Mouse (Mus musculus): ENCODE measurements at regions not wholly inside any gene's neighbourhood (a gene's known extent, or its start where the extent isn't known, plus 50 kb on each side); places are given as distances from the start of the nearest gene placed in this dataset.

DNA sequence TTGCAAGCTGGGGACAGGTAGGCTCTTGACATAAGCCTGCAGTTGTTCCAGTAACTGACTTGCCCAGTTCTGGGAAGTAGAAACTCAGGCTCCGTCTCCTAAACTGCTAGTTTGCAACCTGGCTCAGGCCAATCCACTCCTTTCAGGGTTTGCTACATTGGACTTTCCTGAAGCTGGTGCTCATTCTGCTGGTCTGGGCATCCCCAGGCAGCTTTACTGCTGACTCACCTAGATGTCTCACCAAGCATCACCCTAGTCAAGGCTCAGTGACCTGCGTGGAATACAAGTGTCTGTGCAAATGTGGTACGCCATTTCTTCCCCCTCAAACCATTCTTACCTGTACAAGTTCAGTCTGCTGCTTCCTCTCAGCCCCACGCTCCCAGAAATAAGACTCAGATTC lies 110.8 kb downstream of the Qrsl1 start:
- Histone ChIP-seq H3K4me3 (replicated peaks; ENCODE audit: control insufficient read depth, low read depth, low read length) (no peak overlapping the region), H3K4me1 (ENCODE audit: control insufficient read depth, insufficient read depth, low read length) (peaks cover 4% of the 10 kb centered on the region; the same call in 1 of the 2 replicates), H3K27ac (ENCODE audit: control insufficient read depth, insufficient read depth, low read depth, low read length, poor library complexity) (no peak overlapping the region)
- TF ChIP-seq CTCF (IDR thresholded peaks at IDR 0.05; ENCODE audit: control insufficient read depth, insufficient read depth, low read length), result no peak
- TF ChIP-seq POLR2A (IDR thresholded peaks at IDR 0.05; ENCODE audit: borderline replicate concordance, control insufficient read depth, low read depth, low read length), result no peak
- WGBS, result 78% methylated on average over 4 of the region's 4 CpGs

DNA sequence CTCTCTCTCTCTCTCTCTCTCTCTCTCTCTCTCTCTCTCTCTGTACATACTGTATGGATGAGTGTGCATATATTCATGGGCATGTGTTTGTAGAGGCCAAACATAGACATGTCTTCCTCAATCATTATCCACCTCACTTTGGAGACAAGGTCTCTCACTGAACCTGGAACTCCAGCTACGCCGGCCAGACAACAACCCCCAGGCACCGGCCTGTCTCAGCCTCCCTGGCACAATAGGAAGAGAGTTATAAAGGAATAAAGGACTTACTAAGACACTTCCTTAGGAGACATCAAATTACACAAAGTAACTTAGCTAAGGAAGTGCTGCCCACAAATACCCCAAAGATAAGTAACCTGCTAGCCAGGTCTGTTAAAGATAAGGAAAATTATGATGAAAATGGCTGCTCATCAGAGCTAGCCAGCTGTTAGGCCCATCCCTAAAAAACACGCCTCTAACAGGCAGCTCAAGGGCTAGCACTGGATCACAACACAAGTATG lies 110.0 kb downstream of the Qrsl1 start:
- Histone ChIP-seq H3K27ac (ENCODE audit: control insufficient read depth, insufficient read depth, low read depth, low read length, poor library complexity) (peak overlapping the region; percentile 95), H3K4me3 (replicated peaks; ENCODE audit: control insufficient read depth, low read depth, low read length) (no peak overlapping the region), H3K4me1 (ENCODE audit: control insufficient read depth, insufficient read depth, low read length) (peaks cover 4% of the 10 kb centered on the region; the same call in 1 of the 2 replicates)
- no peak for TF ChIP-seq POLR2A (IDR thresholded peaks at IDR 0.05; ENCODE audit: borderline replicate concordance, control insufficient read depth, low read depth, low read length)
- TF ChIP-seq CTCF (IDR thresholded peaks at IDR 0.05; ENCODE audit: control insufficient read depth, insufficient read depth, low read length), result no peak
- 70% methylated on average over 4 of the region's 4 CpGs for WGBS

DNA sequence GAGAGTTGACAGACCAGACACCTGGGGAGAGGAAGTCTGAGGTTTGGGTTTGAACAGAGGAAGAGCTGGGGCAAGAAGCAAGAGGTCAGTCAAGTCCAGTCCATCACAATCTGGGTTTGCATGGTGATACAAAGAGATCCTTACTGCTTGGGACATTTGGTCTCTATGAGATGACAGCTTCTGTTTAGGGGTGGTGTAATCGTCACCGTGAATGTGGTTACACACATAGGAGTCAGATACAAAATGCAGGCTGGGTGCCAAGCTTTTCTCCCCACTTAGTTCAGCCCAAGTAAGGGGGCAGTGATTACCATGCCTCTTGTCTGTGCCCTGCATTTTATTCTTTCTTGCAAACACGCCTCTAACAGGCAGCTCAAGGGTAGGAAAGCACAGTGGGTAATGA lies 108.9 kb downstream of the Qrsl1 start:
- H3K27ac ChIP-seq (ENCODE audit: control insufficient read depth, insufficient read depth, low read depth, low read length, poor library complexity), result 0 out of 2 replicates have a peak overlapping the region, but pooled peaks have one; percentile 29
- TF ChIP-seq CTCF (IDR thresholded peaks at IDR 0.05; ENCODE audit: control insufficient read depth, insufficient read depth, low read length) (no peak), POLR2A (IDR thresholded peaks at IDR 0.05; ENCODE audit: borderline replicate concordance, control insufficient read depth, low read depth, low read length) (no peak)
- 43% methylated on average over 3 of the region's 3 CpGs for WGBS
- no peak overlapping the region for H3K4me3 ChIP-seq (replicated peaks; ENCODE audit: control insufficient read depth, low read depth, low read length)
- H3K4me1 ChIP-seq (ENCODE audit: control insufficient read depth, insufficient read depth, low read length), result peaks cover 4% of the 10 kb centered on the region; the same call in 1 of the 2 replicates

GRCm38 (mm10) chr10:43794587-43794986 lies 107.0 kb downstream of the Qrsl1 start:
- Histone ChIP-seq H3K27ac (ENCODE audit: control insufficient read depth, insufficient read depth, low read depth, low read length, poor library complexity) (no peak overlapping the region), H3K4me1 (ENCODE audit: control insufficient read depth, insufficient read depth, low read length) (peaks cover 4% of the 10 kb centered on the region; the same call in 1 of the 2 replicates), H3K4me3 (replicated peaks; ENCODE audit: control insufficient read depth, low read depth, low read length) (no peak overlapping the region)
- 90% methylated on average over 9 of the region's 9 CpGs for WGBS
- no peak for TF ChIP-seq CTCF (IDR thresholded peaks at IDR 0.05; ENCODE audit: control insufficient read depth, insufficient read depth, low read length)
- TF ChIP-seq POLR2A (IDR thresholded peaks at IDR 0.05; ENCODE audit: borderline replicate concordance, control insufficient read depth, low read depth, low read length), result no peak

DNA sequence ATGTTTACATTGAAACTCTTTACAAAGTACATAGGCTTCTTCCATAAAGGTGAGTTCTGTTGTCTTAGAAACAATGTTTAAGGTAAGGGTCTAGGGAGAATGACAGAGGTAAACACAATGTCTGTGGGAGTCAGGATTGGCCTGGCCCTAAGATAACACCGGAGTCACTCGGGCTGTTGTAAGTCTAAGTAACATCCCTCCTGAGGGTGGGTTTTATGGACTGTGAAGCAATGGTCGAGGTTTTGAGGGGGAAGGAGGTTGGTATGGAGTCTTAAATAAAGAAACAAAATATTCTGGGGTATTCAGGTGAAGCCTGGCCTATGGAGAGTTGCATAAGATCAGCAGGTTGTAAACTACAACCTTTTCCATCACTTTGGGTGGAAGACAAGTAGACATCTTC lies 101.5 kb downstream of the Qrsl1 start:
- TF ChIP-seq POLR2A (IDR thresholded peaks at IDR 0.05; ENCODE audit: borderline replicate concordance, control insufficient read depth, low read depth, low read length) (no peak), CTCF (IDR thresholded peaks at IDR 0.05; ENCODE audit: control insufficient read depth, insufficient read depth, low read length) (no peak)
- WGBS, result 59% methylated on average over 3 of the region's 3 CpGs
- Histone ChIP-seq H3K4me1 (ENCODE audit: control insufficient read depth, insufficient read depth, low read length) (no peaks in the 10 kb centered on the region), H3K27ac (ENCODE audit: control insufficient read depth, insufficient read depth, low read depth, low read length, poor library complexity) (no peak overlapping the region), H3K4me3 (replicated peaks; ENCODE audit: control insufficient read depth, low read depth, low read length) (no peak overlapping the region)

DNA sequence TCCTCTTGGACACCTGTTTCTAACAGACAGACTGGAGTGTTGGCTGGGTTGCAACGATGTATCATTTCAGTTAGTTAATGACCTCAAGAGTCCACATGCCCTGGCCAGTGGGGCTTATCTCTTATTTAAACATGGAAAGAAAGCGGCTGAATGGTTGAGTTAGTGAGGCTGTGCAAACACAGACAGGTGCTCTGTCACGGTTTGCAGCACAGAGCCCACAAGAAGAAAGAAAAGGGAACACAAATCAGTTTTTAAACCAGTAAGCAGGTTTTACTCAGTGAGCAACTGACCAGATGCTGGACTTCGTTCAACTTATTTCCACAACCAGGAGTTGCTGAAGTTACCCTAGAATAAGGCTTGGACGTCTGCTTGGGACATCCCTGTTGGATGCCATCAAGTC lies 86.3 kb downstream of the Qrsl1 start:
- H3K4me1 ChIP-seq (ENCODE audit: control insufficient read depth, insufficient read depth, low read length), result peaks cover 4% of the 10 kb centered on the region
- TF ChIP-seq POLR2A (IDR thresholded peaks at IDR 0.05; ENCODE audit: borderline replicate concordance, control insufficient read depth, low read depth, low read length) (no peak), CTCF (IDR thresholded peaks at IDR 0.05; ENCODE audit: control insufficient read depth, insufficient read depth, low read length) (no peak)
- 39% methylated on average over 5 of the region's 5 CpGs for WGBS
- peak overlapping the region; percentile 90 for H3K27ac ChIP-seq (ENCODE audit: control insufficient read depth, insufficient read depth, low read depth, low read length, poor library complexity)
- H3K4me3 ChIP-seq (replicated peaks; ENCODE audit: control insufficient read depth, low read depth, low read length), result no peak overlapping the region

DNA sequence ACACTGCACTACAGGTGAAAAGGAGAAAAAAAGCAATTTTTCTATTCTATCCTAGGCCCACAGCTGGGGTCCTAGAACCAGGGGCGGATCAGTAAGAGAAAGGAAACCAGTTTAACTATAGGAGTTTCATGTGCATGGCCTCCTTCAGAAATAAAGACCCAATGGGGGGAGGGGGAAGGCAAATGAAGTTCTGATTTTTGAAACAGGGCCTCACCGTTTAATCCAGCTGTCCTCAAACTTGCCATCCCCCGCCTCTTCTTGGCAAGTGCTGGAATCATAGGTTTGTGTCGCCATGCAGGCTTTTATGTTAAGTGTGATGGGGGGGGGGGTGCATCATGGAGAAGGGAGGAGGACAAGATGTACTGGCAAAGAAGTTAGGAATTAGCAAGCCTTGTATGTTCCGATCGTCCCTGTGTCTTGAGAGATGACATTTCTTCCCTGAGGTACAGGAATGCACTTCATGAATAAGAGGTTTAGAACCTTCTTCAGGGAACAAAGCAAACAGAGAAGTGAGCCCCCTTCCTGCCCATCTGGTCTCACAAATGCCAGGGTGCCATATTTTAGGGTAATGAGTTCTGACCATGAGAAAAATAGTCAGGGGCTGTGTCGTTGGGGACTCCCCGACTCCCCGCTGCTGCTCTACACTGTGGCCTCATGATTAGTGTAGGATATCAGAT lies 83.9 kb downstream of the Qrsl1 start:
- WGBS, result 74% methylated on average over 9 of the region's 9 CpGs

GRCm38 (mm10) chr10:43818623-43819022 lies 82.9 kb downstream of the Qrsl1 start:
- no peak for TF ChIP-seq CTCF (IDR thresholded peaks at IDR 0.05; ENCODE audit: control insufficient read depth, insufficient read depth, low read length)
- no peak for TF ChIP-seq POLR2A (IDR thresholded peaks at IDR 0.05; ENCODE audit: borderline replicate concordance, control insufficient read depth, low read depth, low read length)
- WGBS, result 7% methylated on average over 5 of the region's 5 CpGs
- no peak overlapping the region for H3K4me3 ChIP-seq (replicated peaks; ENCODE audit: control insufficient read depth, low read depth, low read length)
- peak overlapping the region; percentile 72 for H3K27ac ChIP-seq (ENCODE audit: control insufficient read depth, insufficient read depth, low read depth, low read length, poor library complexity)
- peaks cover 4% of the 10 kb centered on the region for H3K4me1 ChIP-seq (ENCODE audit: control insufficient read depth, insufficient read depth, low read length)

More for the DNA sequence above, 83.9 kb downstream of the Qrsl1 start:
- Histone ChIP-seq H3K27ac (ENCODE audit: control insufficient read depth, insufficient read depth, low read depth, low read length, poor library complexity) (peak overlapping the region; percentile 72), H3K4me3 (replicated peaks; ENCODE audit: control insufficient read depth, low read depth, low read length) (no peak overlapping the region), H3K4me1 (ENCODE audit: control insufficient read depth, insufficient read depth, low read length) (peaks cover 4% of the 10 kb centered on the region)
- no peak for TF ChIP-seq CTCF (IDR thresholded peaks at IDR 0.05; ENCODE audit: control insufficient read depth, insufficient read depth, low read length)
- no peak for TF ChIP-seq POLR2A (IDR thresholded peaks at IDR 0.05; ENCODE audit: borderline replicate concordance, control insufficient read depth, low read depth, low read length)

Data from bone marrow, adult 2 months (tissue).